Mouse (Mus musculus) E14TG2a.4 (cell line): ENCODE results near the gene Tescl.

ENCODE experiments used
- CTCF ChIP-seq: conservative IDR thresholded peaks from 2 replicates; pipeline ENCODE4 v1.5.1; 2014; ENCODE audit warnings: low read length
- POU5F1 ChIP-seq: IDR thresholded peaks from 2 replicates; pipeline ENCODE4 v1.6.1; 2014; ENCODE audit warnings: low read length, borderline replicate concordance

- TF ChIP-seq CTCF: no peak
- TF ChIP-seq POU5F1: no peak
Observed at GRCm38 (mm10) chr7:24369731-24370541, 36.2 kb upstream of the Tescl start, which contains the start of gene Kcnn4.
